17 mouse cellular contexts compared by ENCODE assay signal in the genomic region with DNA sequence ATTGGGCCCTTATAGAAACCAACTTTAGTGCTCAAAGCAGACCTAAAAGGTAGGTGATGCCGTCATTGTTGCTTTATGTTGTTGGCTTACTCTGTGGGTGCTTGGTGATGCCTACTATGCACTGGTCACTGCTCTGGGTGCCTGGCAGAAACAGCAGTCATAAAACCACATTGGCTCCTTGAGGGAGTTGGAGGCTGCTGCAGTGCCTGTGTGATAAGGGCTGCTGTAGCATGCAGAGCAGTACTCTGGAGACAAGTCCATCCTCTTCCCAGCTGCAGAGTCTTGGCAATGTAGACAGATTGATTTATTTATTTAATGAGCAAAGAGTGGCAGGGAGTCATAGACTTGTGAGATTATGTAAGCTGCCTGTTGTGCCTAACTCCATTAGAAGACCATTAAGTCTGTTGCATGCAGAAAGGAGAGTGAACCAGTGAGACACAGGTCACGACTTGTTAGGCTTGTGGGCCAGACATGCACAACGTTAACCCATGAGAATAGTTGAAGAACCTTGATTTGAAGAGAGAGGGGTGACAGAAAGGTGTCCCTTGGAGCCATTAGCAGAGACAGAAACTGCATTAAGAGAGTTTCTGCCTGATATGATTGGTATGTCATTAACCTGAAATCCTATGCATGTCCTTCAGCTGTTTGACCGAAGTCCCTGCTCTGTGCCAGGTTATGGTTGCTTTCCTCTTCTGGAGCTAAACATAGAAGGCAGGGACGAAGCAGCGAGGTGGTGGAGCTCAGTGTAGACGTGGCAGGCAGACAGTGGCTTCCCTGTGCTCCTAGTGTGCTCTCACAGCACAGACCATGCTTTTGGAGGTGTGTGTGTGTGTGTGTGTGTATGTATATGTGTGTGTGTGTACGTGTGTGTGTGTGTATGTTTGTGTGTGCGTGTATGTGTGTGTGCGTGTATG.
DNase-seq lines count a peak whose midpoint lies in the region; ATAC-seq and TF ChIP-seq lines count a peak whose summit lies in the region.
"Had no signal": no experiment of that assay in that cellular context is flagged by ENCODE, and none has a peak within 500 bp of the region (broad histone marks: within the 10 kb centered on the region; RNA-seq: fewer than 3 reads in every experiment).

No protein-coding gene starts in this region.

- no peaks in the 10 kb centered on the region for H3K36me3 ChIP-seq in heart, embryonic 13.5 days
- peaks cover 7% of the 10 kb centered on the region; the same call in 1 of the 2 replicates for H3K36me3 ChIP-seq in liver, adult 2 months (ENCODE audit: control insufficient read depth, insufficient read depth, low read length)
- no peaks in the 10 kb centered on the region for H3K36me3 ChIP-seq in liver, postnatal 0 days (replicated peaks; ENCODE audit: insufficient read depth, low read length)
- H3K36me3 ChIP-seq: embryonic facial prominence, embryonic 15.5 days; G1E; neural tube, embryonic 15.5 days had no signal

- H3K4me2 ChIP-seq in heart, embryonic 13.5 days = no peak overlapping the region
- no peak overlapping the region for H3K4me2 ChIP-seq in liver, postnatal 0 days (ENCODE audit: low read depth, low read length)
- H3K4me2 ChIP-seq: embryonic facial prominence, embryonic 15.5 days; lung, embryonic 14.5 days; neural tube, embryonic 15.5 days had no signal

- 51% methylated on average over 10 of the region's 10 CpGs for WGBS in heart, embryonic 13.5 days
- WGBS in liver, adult 2 months = 71% methylated on average over 10 of the region's 10 CpGs
- 82% methylated on average over 10 of the region's 10 CpGs for WGBS in liver, postnatal 0 days (ENCODE audit: insufficient replicate concordance)

- peak overlapping the region; percentile 37; the same call in 1 of the 2 replicates for H3K9ac ChIP-seq in heart, embryonic 13.5 days
- no peak overlapping the region for H3K9ac ChIP-seq in liver, adult 2 months (ENCODE audit: low read depth, low read length)
- H3K9ac ChIP-seq in liver, postnatal 0 days (replicated peaks) = no peak overlapping the region
- H3K9ac ChIP-seq: embryonic facial prominence, embryonic 15.5 days; lung, embryonic 14.5 days; neural tube, embryonic 15.5 days had no signal

- intact Hi-C loops in heart, postnatal 36 days (cut with DNase I) = no loop called here

- no peak for TF ChIP-seq CTCF in liver, adult 2 months (IDR thresholded peaks at IDR 0.05; ENCODE audit: low read depth, low read length)
- TF ChIP-seq CTCF in brain, embryonic 14.5 days (IDR thresholded peaks at IDR 0.05; ENCODE audit: borderline replicate concordance, extremely low read depth, insufficient read depth, insufficient read length) = no peak
- no peak for TF ChIP-seq CTCF in liver, postnatal 0 days (IDR thresholded peaks at IDR 0.05; ENCODE audit: low read depth)

- DNase-seq in heart, postnatal 36 days = no peak
- DNase-seq in liver, adult 2 months (ENCODE audit: extremely low read depth, low read depth, low spot score) = peak; percentile 81
- no peak for DNase-seq in liver
- DNase-seq in brain, embryonic 14.5 days (ENCODE audit: low read depth) = peak; percentile 23
- DNase-seq in liver, postnatal 0 days = no peak
- no peak for DNase-seq in right cerebral cortex, adult 2 months (ENCODE audit: low spot score in 2 of 2)
- DNase-seq in right cerebral cortex, postnatal 14 days = no peak
- DNase-seq: adrenal gland, postnatal 14 days; cerebellum, adult 9-11 months; gastrocnemius, adult 2 months; left cerebral cortex, postnatal 4 days; lung, embryonic 14.5 days; retina, postnatal 1 day had no signal

- H3K27ac ChIP-seq in heart, embryonic 13.5 days (replicated peaks) = peak overlapping the region; percentile 78
- peak overlapping the region; percentile 27 for H3K27ac ChIP-seq in liver, adult 2 months (replicated peaks; ENCODE audit: insufficient read depth, low read depth, low read length)
- no peak overlapping the region for H3K27ac ChIP-seq in liver, postnatal 0 days (ENCODE audit: low read depth)
- H3K27ac ChIP-seq: embryonic facial prominence, embryonic 15.5 days; gastrocnemius, adult 2 months; neural tube, embryonic 15.5 days had no signal

- no peak for TF ChIP-seq EP300 in liver, postnatal 0 days (IDR thresholded peaks at IDR 0.05; ENCODE audit: low read depth)

- H3K4me1 ChIP-seq in heart, embryonic 13.5 days = peaks cover 22% of the 10 kb centered on the region
- H3K4me1 ChIP-seq in liver, adult 2 months (ENCODE audit: control insufficient read depth, insufficient read depth, low read length) = peaks cover 17% of the 10 kb centered on the region
- peaks cover 14% of the 10 kb centered on the region for H3K4me1 ChIP-seq in liver, postnatal 0 days (ENCODE audit: insufficient read depth)
- H3K4me1 ChIP-seq: embryonic facial prominence, embryonic 15.5 days had no signal

- no peak overlapping the region for H3K4me3 ChIP-seq in heart, embryonic 13.5 days
- H3K4me3 ChIP-seq in liver, adult 2 months (ENCODE audit: insufficient read depth, low read depth, low read length) = no peak overlapping the region
- no peak overlapping the region for H3K4me3 ChIP-seq in liver, postnatal 0 days (ENCODE audit: low read depth, low read length)
- H3K4me3 ChIP-seq: embryonic facial prominence, embryonic 15.5 days; gastrocnemius, adult 2 months; neural tube, embryonic 15.5 days had no signal

- TF ChIP-seq POLR2A in liver, adult 2 months (IDR thresholded peaks at IDR 0.05; ENCODE audit: extremely low read depth, insufficient read depth, low read length) = no peak
- no peak for TF ChIP-seq POLR2A in brain, embryonic 14.5 days (IDR thresholded peaks at IDR 0.05; ENCODE audit: borderline replicate concordance, extremely low read depth, insufficient read depth, insufficient read length, poor library complexity, severe bottlenecking)

- H3K79me2 ChIP-seq in liver, adult 2 months (ENCODE audit: control insufficient read depth, insufficient read depth, low read length) = no peaks in the 10 kb centered on the region

- no peaks in the 10 kb centered on the region for H3K27me3 ChIP-seq in heart, embryonic 13.5 days (replicated peaks)
- no peaks in the 10 kb centered on the region for H3K27me3 ChIP-seq in liver, adult 2 months (ENCODE audit: control insufficient read depth, insufficient read depth, low read length)
- H3K27me3 ChIP-seq in liver, postnatal 0 days (ENCODE audit: insufficient read depth, low read length) = no peaks in the 10 kb centered on the region
- H3K27me3 ChIP-seq: embryonic facial prominence, embryonic 15.5 days; neural tube, embryonic 15.5 days had no signal

- no peak for ATAC-seq in heart, embryonic 13.5 days (ENCODE audit: extremely low read depth, insufficient number of reproducible peaks, low FRiP score, low TSS enrichment)
- peak; percentile 56; the same call in 1 of the 2 replicates for ATAC-seq in liver, postnatal 0 days

- no peaks in the 10 kb centered on the region for H3K9me3 ChIP-seq in heart, embryonic 13.5 days
- H3K9me3 ChIP-seq in liver, postnatal 0 days (ENCODE audit: low read length) = no peaks in the 10 kb centered on the region
- H3K9me3 ChIP-seq: embryonic facial prominence, embryonic 15.5 days; G1E; neural tube, embryonic 15.5 days had no signal

Comparison
In these comparisons a context has a peak if more than half of its experiments do, and no peak if none do; other contexts are left out.
1. DNase-seq: peak in liver, adult 2 months (single experiment) and brain, embryonic 14.5 days (single experiment); none in heart, postnatal 36 days (0 of 2), liver (single experiment), liver, postnatal 0 days (single experiment), right cerebral cortex, adult 2 months (0 of 2) and right cerebral cortex, postnatal 14 days (single experiment).